Mouse (Mus musculus): ENCODE measurements at regions not wholly inside any gene's neighbourhood (a gene's known extent, or its start where the extent isn't known, plus 50 kb on each side); places are given as distances from the start of the nearest gene placed in this dataset.

DNA sequence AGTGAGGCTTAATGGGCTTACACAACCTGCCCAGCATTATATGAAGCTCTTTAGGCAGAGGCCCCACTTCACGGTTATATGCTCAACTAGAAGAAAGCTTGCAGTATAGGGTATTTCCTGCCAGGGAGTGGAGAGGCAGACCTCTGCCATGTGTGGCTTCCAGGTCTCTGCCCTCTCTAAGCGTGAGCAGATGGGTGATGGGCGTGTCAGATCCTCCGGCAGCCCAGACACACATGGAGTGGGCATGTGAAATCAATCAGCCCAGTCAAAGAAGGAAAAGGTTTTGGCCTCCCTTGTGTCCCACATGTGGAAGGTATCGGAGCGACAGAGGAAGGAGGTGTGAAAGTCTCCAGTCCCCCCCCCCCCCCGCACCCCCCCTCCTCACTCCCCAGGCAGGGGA lies 102.3 kb upstream of the Runx1 start:
- Histone ChIP-seq H3K36me3 (ENCODE audit: insufficient read depth, low read length) (no peaks in the 10 kb centered on the region), H3K9me3 (ENCODE audit: low read length) (no peaks in the 10 kb centered on the region), H3K27me3 (ENCODE audit: insufficient read depth, low read length) (0 out of 2 replicates have a peak, but pooled peaks cover 8% of the 10 kb centered on the region), H3K4me1 (replicated peaks; ENCODE audit: low read depth, low read length) (no peaks in the 10 kb centered on the region), H3K4me3 (replicated peaks; ENCODE audit: low read length) (no peak overlapping the region)
- no peak for TF ChIP-seq CTCF (conservative IDR thresholded peaks at IDR 0.05; ENCODE audit: low read length)
- no peak for TF ChIP-seq NANOG (IDR thresholded peaks at IDR 0.05; ENCODE audit: borderline replicate concordance, low read length)
- no peak for TF ChIP-seq POU5F1 (IDR thresholded peaks at IDR 0.05; ENCODE audit: borderline replicate concordance, low read length)

DNA sequence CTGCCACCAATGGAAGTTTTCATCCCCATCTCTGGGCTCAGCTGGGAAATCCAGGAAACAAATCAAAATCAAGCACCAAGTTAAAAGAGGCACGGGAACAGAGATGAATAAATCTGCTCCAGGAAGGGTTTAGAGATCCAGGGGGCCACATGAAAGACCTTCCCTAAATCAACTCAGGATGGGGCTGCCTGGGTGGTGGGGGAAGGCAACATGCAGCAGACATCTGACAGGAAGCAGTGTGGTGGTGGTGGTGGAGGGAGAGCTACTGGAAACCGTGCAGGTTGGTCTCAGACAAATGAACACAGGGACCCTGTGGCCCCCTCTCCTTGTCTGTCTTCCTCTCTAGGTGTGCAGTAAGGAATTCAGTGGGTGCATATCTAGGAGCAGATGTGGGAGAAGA lies 101.7 kb upstream of the Runx1 start:
- Histone ChIP-seq H3K27me3 (ENCODE audit: insufficient read depth, low read length) (0 out of 2 replicates have a peak, but pooled peaks cover 8% of the 10 kb centered on the region), H3K9me3 (ENCODE audit: low read length) (no peaks in the 10 kb centered on the region), H3K4me1 (replicated peaks; ENCODE audit: low read depth, low read length) (no peaks in the 10 kb centered on the region), H3K36me3 (ENCODE audit: insufficient read depth, low read length) (no peaks in the 10 kb centered on the region), H3K4me3 (replicated peaks; ENCODE audit: low read length) (no peak overlapping the region)
- TF ChIP-seq CTCF (conservative IDR thresholded peaks at IDR 0.05; ENCODE audit: low read length) (no peak), NANOG (IDR thresholded peaks at IDR 0.05; ENCODE audit: borderline replicate concordance, low read length) (no peak), POU5F1 (IDR thresholded peaks at IDR 0.05; ENCODE audit: borderline replicate concordance, low read length) (no peak)

DNA sequence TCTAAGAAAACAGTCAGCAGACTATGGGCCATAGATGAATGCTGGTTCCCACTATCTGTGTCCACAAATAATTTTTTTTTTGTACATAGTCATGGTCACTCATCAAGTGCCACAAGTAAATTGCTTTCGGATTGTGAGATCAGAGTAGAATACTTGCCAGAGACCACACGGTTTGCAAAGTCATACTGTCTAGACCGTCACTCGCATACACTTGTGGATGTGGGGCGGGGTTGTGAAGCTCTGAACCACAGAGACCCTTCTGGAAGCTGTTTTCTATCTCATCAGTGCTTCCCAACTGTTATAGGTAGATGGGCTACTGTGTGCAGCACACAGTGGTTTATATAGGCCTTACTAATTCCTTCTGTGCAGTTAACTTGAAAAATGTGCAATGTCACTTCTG lies 100.9 kb upstream of the Runx1 start:
- TF ChIP-seq POU5F1 (IDR thresholded peaks at IDR 0.05; ENCODE audit: borderline replicate concordance, low read length): no peak
- no peak for TF ChIP-seq CTCF (conservative IDR thresholded peaks at IDR 0.05; ENCODE audit: low read length)
- no peak for TF ChIP-seq NANOG (IDR thresholded peaks at IDR 0.05; ENCODE audit: borderline replicate concordance, low read length)
- Histone ChIP-seq H3K9me3 (ENCODE audit: low read length) (no peaks in the 10 kb centered on the region), H3K36me3 (ENCODE audit: insufficient read depth, low read length) (no peaks in the 10 kb centered on the region), H3K4me3 (replicated peaks; ENCODE audit: low read length) (no peak overlapping the region), H3K4me1 (replicated peaks; ENCODE audit: low read depth, low read length) (no peaks in the 10 kb centered on the region), H3K27me3 (ENCODE audit: insufficient read depth, low read length) (0 out of 2 replicates have a peak, but pooled peaks cover 8% of the 10 kb centered on the region)

DNA sequence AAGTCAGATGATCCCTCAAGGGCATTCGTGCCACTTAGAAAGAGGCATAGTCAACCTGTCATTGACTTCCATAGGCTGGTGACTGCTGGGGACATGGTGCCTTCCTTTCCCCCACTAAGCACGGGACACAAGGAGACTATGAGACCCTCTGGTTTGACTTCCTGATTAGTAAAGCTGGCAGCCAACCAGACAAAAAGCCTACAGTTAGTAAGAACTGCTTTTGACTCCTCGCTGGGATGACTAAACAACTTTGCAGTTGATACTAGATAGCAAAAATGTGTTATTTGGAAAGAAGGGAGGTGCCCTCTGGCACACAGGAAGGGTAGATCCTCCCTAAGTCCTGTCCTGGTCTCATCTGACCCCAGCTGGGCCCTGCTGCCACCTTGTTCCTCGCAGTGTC lies 95.0 kb upstream of the Runx1 start:
- H3K9me3 ChIP-seq (ENCODE audit: low read length): no peaks in the 10 kb centered on the region
- no peaks in the 10 kb centered on the region for H3K27me3 ChIP-seq (ENCODE audit: insufficient read depth, low read length)
- TF ChIP-seq NANOG (IDR thresholded peaks at IDR 0.05; ENCODE audit: borderline replicate concordance, low read length) (no peak), CTCF (conservative IDR thresholded peaks at IDR 0.05; ENCODE audit: low read length) (no peak), POU5F1 (IDR thresholded peaks at IDR 0.05; ENCODE audit: borderline replicate concordance, low read length) (no peak)
- no peak overlapping the region for H3K4me3 ChIP-seq (replicated peaks; ENCODE audit: low read length)
- no peaks in the 10 kb centered on the region for H3K4me1 ChIP-seq (replicated peaks; ENCODE audit: low read depth, low read length)
- no peaks in the 10 kb centered on the region for H3K36me3 ChIP-seq (ENCODE audit: insufficient read depth, low read length)

DNA sequence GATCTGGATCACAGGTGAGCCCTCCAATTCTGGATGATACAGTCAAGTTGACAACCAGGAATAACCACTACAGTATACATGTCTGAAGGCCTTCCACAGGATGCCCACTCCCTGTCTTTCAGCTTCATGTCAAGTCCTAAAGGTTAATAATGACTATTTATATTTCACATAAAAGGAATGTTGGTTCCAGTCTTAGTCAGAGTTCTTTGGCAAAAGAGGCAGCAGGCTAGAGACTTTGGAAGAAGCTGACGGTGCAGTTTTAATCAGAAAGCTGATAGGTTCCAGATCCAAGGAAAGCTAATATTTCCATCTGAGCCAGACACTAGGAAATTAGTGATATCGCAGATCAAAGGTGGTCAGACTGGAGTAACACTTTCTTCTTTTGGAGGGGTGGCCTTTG lies 91.4 kb upstream of the Runx1 start:
- no peak for TF ChIP-seq POU5F1 (IDR thresholded peaks at IDR 0.05; ENCODE audit: borderline replicate concordance, low read length)
- TF ChIP-seq CTCF (conservative IDR thresholded peaks at IDR 0.05; ENCODE audit: low read length): no peak
- Histone ChIP-seq H3K27me3 (ENCODE audit: insufficient read depth, low read length) (no peaks in the 10 kb centered on the region), H3K36me3 (ENCODE audit: insufficient read depth, low read length) (no peaks in the 10 kb centered on the region), H3K4me1 (replicated peaks; ENCODE audit: low read depth, low read length) (no peaks in the 10 kb centered on the region), H3K9me3 (ENCODE audit: low read length) (no peaks in the 10 kb centered on the region), H3K4me3 (replicated peaks; ENCODE audit: low read length) (no peak overlapping the region)

DNA sequence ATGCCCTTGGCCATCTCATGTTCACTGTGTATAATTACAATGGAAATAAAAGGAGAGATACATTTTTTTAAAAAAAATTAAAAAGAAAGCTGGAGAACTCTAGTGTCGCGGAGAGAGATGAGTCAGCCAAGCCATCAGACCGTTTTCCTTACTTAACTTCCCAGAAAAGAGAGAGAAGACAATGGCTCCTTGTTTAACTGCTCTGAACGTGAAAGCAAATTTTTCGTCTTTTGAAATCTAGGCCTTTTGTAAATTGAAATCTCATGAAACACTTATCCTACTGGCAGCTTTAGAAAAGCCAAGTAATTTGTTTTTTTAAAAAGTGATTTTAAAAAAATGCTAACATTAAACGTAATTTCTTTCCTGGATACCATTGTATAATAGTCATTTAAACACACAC lies 89.7 kb upstream of the Runx1 start:
- Histone ChIP-seq H3K27me3 (ENCODE audit: insufficient read depth, low read length) (no peaks in the 10 kb centered on the region), H3K36me3 (ENCODE audit: insufficient read depth, low read length) (no peaks in the 10 kb centered on the region), H3K4me3 (replicated peaks; ENCODE audit: low read length) (no peak overlapping the region), H3K4me1 (replicated peaks; ENCODE audit: low read depth, low read length) (no peaks in the 10 kb centered on the region), H3K9me3 (ENCODE audit: low read length) (no peaks in the 10 kb centered on the region)
- TF ChIP-seq CTCF (conservative IDR thresholded peaks at IDR 0.05; ENCODE audit: low read length) (no peak), POU5F1 (IDR thresholded peaks at IDR 0.05; ENCODE audit: borderline replicate concordance, low read length) (no peak), NANOG (IDR thresholded peaks at IDR 0.05; ENCODE audit: borderline replicate concordance, low read length) (no peak)

DNA sequence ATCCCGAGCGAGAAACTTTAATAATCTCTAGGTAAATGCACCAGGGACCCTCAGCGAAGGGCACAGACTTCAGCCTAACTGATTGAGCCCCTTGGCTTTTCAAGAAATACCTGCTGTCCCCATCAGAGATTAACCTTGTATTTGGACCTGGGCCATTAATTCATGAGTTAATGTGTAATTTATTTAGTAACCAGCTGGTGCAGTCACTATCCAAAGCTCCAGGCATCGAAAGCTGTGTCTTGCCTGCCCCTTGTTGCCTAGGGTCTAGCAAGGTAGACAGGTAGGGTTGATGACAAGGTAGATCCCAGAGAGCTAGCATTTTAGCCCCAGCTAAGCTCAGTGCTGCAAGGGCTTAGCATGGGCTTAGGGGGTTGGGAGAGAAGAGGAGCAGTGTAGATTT lies 80.9 kb upstream of the Runx1 start:
- TF ChIP-seq NANOG (IDR thresholded peaks at IDR 0.05; ENCODE audit: borderline replicate concordance, low read length) (no peak), POU5F1 (IDR thresholded peaks at IDR 0.05; ENCODE audit: borderline replicate concordance, low read length) (no peak), CTCF (conservative IDR thresholded peaks at IDR 0.05; ENCODE audit: low read length) (no peak)
- no peaks in the 10 kb centered on the region for H3K4me1 ChIP-seq (replicated peaks; ENCODE audit: low read depth, low read length)
- H3K9me3 ChIP-seq (ENCODE audit: low read length): no peaks in the 10 kb centered on the region
- no peak overlapping the region for H3K4me3 ChIP-seq (replicated peaks; ENCODE audit: low read length)
- H3K27me3 ChIP-seq (ENCODE audit: insufficient read depth, low read length): no peaks in the 10 kb centered on the region
- no peaks in the 10 kb centered on the region for H3K36me3 ChIP-seq (ENCODE audit: insufficient read depth, low read length)

DNA sequence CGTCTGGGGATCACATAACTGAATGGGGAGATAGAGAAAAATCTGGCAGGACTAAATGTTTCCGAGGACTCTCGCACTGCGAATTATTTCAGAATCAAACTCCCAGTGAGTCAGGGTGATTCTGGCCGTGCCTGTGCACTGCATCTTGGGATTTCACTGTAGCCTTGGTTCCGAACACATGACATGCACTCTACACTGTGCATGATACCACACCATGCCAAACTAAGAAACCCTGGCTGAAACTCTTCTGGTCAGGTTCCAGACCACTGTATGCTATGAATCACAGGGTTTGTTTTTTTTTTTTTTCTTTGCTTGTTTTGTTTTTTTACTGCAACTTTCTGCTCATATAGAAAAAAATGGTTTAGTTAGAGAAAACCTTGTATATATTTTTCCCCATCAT lies 79.7 kb upstream of the Runx1 start:
- Histone ChIP-seq H3K4me3 (replicated peaks; ENCODE audit: low read length) (no peak overlapping the region), H3K36me3 (ENCODE audit: insufficient read depth, low read length) (no peaks in the 10 kb centered on the region), H3K27me3 (ENCODE audit: insufficient read depth, low read length) (no peaks in the 10 kb centered on the region), H3K9me3 (ENCODE audit: low read length) (no peaks in the 10 kb centered on the region), H3K4me1 (replicated peaks; ENCODE audit: low read depth, low read length) (no peaks in the 10 kb centered on the region)
- no peak for TF ChIP-seq CTCF (conservative IDR thresholded peaks at IDR 0.05; ENCODE audit: low read length)
- no peak for TF ChIP-seq NANOG (IDR thresholded peaks at IDR 0.05; ENCODE audit: borderline replicate concordance, low read length)
- no peak for TF ChIP-seq POU5F1 (IDR thresholded peaks at IDR 0.05; ENCODE audit: borderline replicate concordance, low read length)

DNA sequence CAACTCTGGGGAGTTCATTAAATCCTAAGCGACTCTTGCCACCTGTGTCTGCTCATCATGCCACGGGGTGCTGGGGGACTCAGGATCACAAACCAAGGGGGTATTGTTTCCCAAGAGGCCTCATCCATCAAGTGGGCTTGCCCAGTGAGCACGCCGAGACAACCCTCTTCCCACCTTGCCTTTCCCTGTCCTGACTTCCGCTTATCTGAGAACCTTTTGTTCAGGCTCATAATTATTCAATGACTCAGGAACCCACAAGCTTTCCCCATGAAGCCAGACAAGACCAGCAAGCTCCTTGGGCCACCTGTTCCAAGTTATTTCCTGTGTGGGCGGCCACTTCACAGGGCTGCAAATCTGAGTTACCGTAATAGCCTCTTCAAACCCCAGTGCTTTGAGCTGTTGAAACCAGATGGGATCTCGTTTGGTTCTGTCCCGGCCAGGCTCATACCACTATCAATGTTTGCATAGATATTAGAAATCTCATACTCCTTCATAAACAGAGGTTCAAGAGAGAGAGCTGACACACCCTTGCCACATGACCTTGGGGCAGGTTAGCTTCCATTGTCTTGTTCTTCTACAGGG lies 78.0 kb upstream of the Runx1 start:
- Histone ChIP-seq H3K4me1 (replicated peaks; ENCODE audit: low read depth, low read length) (no peaks in the 10 kb centered on the region), H3K9me3 (ENCODE audit: low read length) (no peaks in the 10 kb centered on the region), H3K36me3 (ENCODE audit: insufficient read depth, low read length) (no peaks in the 10 kb centered on the region), H3K4me3 (replicated peaks; ENCODE audit: low read length) (no peak overlapping the region), H3K27me3 (ENCODE audit: insufficient read depth, low read length) (no peaks in the 10 kb centered on the region)
- TF ChIP-seq NANOG (IDR thresholded peaks at IDR 0.05; ENCODE audit: borderline replicate concordance, low read length) (no peak), POU5F1 (IDR thresholded peaks at IDR 0.05; ENCODE audit: borderline replicate concordance, low read length) (no peak), CTCF (conservative IDR thresholded peaks at IDR 0.05; ENCODE audit: low read length) (no peak)

Data from E14TG2a.4 (cell line).